Mouse (Mus musculus) heart, postnatal 36 days (tissue): ENCODE data around the gene Pbld1. TPM values are rescaled to one million over a fixed set of nuclear protein-coding genes. Genes with fewer than 3 reads are reported as not detected.
"Not testable (repeated sequence)": the region's sequence is repeated elsewhere in the genome, so short reads cannot be mapped to it uniquely, and the experiment has no call there.

Experiments
- DNase-seq, 2 experiments: peaks; one replicate each; pipeline ENCODE4 v3.0.0; 2021 to 2022
- intact Hi-C: fragments of 180-260 bp; cut with DNase I; formaldehyde crosslinking; loops from one replicate; pipeline ENCODE4 v1.15.1; 2025
- total RNA-seq, 2 experiments: library from RNA; stranded (reverse); gene quantifications; 2 replicates each; pipeline ENCODE4 v1.2.3; 2021

Gene Pbld1
- total RNA-seq, 2 experiments from 2014 or later = 1.8 to 2.3 TPM

DNA sequence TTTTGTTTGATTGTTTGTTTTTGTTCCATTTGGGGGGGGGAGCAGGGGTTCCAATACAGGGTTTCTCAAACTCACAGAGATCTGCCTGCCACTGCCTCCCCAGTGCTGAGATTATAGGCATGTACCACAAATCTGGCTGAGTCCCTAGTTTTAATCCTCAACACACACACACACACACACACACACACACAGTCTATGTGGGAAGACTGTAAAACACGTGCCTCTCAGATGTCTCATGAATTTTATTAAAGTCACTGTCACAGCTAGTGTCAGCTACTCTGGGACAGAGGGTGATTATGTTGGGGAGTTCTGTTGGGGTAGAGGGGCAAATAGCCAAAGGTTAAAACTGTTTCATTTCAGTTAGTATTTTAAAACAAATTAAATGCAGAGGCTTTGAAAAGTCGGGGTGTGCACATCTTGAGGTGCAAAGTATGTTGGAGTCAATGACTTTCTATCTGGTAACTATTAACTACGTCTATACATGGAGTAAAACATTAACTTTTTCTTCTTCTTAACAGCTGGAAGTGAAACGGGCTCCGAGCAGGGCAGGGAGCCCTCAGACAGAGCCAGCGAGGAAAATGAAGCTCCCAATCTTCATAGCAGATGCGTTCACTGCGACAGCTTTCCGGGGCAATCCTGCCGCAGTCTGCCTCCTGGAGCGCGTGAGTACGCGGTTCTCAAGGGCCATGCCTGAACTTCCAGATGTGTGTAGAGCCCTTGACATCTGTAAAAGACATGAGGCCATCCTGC, 21.2 kb upstream of the Pbld1 start:
- intact Hi-C loops = no loop called here
- no peak for DNase-seq

DNA sequence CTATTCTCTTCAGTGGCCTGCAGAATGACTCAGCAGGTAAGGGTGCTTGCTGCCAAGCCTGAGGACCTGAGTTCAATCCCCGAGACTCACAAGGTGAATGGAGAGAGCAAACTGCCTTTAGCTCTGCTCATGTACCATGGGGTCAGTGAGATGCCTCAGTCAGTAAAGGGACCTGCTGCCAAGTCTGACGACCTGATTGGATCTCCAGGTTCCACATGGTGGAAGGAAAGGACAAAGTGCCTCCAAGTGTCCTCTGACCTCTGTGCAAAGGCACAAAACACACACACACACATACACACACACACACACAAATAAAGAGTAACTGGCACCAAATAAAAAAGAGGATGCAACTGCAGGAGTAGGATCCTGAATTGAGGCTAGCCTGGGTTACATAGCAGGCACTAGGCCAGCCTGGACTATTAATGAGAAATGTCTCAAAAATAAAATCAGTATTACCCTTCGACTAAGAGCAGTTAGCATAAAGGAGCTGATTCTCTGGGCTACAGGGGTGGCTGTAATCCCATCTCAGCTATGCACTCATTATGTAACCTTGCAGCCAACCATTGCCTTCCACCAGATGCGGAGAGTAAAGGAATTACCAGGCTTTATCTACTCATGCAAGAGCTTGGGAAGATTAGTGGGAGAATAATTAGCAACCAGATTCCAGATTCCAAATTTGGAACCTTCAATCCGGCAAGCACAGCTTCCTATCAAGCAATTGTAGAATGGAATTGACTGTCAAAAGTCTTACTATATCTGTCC, 19.9 kb upstream of the Pbld1 start:
- intact Hi-C loops = no loop called here

DNA sequence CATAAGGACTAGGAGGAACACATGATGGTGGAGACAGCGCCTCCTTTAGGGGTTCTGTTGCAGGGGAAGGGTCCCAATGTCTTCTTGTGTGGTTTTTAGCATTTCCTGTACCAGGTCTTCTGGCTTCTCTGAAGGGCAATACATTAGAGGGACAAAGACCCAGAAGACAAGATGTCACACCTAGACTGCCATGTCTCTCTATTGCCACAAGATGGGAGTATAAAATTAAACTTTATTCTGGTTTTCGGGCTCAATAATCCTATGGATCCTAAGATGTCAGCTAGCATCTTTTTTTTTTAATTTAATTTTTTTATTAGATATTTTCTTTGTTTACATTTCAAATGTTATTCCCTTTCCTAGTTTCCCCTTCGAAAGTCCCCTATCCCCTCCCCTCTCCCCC, 16.8 kb upstream of the Pbld1 start:
- no peak for DNase-seq
- intact Hi-C loops = no loop called here

More for the DNA sequence above, 19.9 kb upstream of the Pbld1 start:
- no peak for DNase-seq

DNA sequence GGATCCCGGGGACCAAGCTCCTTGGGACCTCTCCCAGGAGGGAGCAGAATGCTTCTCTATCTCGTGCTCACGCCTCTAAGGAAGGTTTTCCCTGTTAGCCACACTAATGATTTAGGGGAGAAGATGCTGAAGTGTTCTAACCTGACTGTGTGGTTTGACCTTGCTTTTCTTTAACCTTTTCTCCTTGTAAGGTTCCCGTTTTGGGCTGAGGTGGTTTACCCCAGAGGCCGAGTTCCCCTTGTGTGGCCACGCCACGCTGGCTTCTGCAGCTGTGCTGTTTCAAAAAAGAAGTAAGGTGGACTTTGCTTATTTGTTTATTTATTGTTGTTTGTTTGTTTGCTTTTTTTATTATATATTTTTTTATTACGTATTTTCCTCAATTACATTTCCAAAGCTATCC, 12.2 kb upstream of the Pbld1 start:
- intact Hi-C loops = no loop called here
- no peak for DNase-seq

DNA sequence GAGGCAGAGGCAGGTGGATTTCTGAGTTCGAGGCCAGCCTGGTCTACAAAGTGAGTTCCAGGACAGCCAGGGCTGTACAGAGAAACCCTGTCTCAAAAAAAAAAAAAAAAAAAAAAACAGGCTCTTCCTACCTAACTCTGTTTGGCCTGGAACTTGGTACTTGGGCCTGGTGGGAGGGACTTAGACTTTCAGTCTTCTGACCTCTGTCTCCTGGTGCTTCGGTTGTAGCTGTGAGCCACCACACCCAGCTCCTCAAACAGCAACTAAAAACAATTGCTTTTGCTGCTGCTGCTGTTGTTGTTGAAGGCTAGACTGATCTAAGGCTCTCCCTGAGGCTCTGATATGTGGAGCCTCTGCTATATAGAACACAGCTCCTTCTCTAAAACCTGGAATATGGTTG, 10.9 kb upstream of the Pbld1 start:
- intact Hi-C loops = no loop called here
- DNase-seq = no peak

DNA sequence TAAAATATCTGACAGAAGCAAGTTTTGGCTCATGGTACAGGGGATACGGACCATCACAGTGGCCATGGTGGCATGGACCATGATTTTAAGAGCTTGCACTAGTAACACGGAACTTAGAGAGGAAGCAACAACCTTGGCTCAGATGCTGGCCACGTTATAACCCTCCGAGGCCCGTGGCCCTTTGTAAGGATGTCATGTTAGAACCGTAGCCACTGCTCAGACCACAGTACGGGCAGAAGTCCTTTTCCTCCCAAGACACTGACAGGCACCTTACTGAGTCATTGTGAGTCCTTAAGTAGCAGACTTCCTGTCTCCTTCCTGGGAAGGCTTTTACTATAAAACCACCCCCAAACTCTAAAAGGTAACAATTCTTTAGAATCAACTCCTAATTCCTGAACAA, 8.7 kb upstream of the Pbld1 start:
- intact Hi-C loops = no loop called here
- DNase-seq = no peak

DNA sequence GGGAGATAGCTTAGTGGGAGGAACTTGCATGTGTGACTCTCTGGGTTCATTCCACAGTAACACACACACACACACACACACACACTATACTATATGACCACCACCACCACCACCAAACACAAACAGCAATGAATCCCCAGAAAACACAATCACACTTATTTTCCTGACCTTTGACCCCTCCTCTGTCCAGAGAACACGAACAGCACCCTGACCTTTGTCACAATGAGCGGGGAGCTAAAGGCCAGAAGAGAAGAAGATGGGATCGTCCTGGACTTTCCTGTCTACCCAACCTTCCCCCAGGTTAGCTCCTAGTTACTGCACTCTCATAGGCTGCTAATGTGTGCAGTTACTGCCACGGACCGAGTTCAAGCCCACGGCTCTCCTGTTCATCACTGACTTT, 8.0 kb upstream of the Pbld1 start:
- intact Hi-C loops = no loop called here
- no peak for DNase-seq

DNA sequence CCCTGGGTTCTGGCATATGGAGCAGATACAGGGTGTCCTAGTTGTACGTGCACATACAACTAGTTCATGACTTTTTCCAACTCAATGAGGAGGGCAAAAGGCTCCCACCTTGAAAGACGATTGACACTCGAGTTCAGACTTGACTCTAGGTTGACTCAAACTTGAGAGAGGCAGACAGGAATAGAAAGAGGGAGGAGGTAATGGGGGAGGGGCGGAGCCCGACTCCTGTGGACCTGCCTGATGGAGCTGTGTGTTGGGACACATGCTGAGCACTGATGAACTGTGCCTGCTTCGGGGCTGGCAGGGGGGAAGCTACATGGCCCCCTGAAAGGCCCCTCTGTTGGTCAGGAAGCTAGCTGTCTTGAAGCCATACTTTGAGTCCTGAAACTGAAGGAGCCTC, 7.0 kb upstream of the Pbld1 start:
- intact Hi-C loops = no loop called here

DNA sequence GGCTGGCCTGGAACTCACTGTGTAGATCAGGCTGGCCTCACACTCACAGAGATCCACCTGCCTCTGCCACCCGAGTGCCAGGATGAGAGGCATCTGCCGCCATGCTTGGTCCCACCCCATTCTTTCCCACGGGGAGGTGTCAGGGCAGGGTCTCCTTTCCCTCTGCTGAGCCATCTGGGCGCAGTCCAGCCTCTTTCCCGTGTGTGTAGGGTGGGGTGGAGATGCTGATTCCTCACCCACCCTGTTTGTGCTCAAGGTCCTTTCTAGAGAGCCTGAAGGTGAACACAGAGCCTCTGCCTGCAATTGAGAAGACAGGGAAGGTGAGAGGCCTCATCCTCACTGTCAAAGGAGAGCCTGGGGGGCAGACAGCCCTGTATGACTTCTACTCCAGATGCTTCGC, 5.9 kb upstream of the Pbld1 start:
- DNase-seq, intact Hi-C loops: not testable (repeated sequence)

More for the DNA sequence above, 7.0 kb upstream of the Pbld1 start:
- no peak for DNase-seq

DNA sequence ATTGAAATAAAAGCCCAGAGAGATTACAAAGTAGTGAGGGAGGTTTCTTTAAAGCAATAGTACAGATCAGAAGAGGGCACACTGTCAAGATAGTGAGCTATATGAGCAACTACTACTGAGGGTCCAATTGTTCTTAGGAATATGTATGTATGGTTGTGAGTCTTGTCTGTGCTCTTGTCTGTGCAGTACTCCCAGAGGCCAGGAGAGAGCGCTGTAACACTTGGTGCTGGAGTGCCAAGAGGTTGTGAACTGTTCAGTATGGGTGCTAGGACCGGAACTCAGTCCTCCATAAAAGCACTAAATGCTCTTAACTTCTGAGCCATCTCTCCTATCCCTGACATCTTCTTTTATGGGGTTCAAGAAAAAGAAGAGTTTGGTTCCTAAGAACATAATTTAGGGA, 5.4 kb upstream of the Pbld1 start:
- intact Hi-C loops = no loop called here
- no peak for DNase-seq

DNA sequence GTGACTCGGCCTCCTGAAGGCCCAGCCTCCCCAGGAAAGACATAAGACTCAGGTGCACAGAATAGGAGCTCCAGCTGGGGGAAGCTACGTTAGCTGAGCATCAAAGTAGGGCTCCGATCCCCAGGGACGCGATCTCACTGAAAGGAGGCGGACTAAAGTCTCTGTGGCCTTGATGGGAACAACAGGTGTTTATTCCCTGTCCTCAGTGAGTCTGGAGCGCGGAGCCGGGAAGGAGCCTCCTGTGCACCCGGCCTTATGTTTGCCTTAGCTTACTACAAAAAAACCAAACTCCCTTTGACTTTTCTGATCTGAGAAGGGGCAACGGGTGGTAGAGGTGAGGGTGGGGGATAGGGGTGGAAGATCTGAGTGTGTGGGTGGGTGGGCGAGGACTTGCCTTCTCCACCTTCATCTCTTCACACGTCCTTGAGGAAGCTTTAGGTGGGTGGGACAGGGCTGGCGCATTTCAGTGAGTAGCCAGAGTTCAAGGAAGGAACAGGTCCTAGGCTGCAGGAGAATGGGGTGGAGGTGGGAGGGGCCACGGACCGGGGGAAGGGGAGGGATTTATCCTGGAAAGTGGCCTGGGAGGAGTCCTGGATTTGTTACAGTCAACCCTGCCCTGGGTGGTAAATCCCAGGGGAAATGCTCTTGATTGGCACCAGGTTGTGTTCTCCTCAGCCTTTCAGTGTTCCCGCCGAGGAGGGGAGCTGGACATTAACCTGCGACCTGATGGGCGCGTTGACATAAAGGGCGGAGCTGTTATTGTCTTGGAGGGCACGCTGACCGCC, 2.8 kb upstream of the Pbld1 start:
- intact Hi-C loops = no loop called here

DNA sequence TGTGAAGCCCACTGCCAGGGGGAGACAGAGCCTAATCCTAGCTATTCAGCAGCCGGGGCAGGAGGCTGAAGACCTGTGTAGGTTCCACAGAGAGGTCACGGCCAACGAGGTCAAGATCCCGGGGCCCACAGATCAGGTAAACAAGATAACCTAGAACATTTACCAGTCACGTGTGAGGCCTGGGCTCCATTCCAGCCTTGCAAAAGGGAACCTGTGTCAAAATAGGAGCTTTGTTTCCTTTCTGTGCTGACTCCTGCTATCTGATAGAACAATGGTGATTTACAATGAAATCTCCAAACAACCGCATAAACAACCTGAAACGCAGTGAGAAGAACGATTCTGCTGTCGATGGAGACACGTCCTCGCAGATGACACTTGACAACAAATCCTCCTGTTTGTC, 444 bp downstream of the Pbld1 start:
- intact Hi-C loops = no loop called here

More for the DNA sequence above, 2.8 kb upstream of the Pbld1 start:
- peak; percentile 24 to 35 for DNase-seq

DNA sequence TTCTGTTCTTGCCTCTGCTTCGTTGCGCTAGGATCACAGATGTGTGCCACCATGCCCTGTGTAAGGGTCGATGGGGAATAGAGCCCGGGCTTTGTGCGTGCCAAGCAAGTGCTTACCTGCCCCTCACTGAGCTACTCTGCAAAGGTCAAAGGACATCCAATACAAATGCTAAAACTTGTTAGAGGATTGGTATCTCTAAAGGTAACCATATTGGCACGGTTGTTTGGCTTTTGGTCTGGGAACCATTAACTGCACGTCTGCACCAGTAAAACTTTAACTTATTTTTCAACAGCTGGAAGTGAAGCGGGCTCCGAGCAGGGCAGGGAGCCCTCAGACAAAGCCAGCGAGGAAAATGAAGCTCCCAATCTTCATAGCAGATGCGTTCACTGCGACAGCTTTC, 1.3 kb downstream of the Pbld1 start:
- intact Hi-C loops = no loop called here

More for the DNA sequence above, 444 bp downstream of the Pbld1 start:
- DNase-seq = peak; percentile 40 to 42

DNA sequence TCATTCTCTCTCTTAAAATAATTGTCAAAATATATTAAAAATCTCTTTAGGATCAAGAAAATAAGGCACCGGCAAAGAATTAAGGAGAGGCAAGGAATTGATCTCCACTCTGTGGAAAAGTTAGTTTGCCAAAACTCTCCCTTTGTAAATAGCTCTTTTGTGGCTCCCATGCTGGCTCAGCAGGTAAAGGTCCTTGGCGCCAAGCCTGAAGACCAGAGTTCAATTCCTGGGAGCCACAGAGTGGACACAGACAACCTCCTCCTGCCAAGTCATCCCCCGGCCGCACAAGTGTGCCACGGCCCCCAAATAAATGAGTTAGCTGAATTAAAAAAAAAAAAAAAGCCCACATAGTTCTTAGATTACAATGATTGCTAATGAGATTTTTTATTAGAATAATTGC, 2.7 kb downstream of the Pbld1 start:
- intact Hi-C loops = no loop called here
- DNase-seq = no peak

More for the DNA sequence above, 1.3 kb downstream of the Pbld1 start:
- no peak for DNase-seq

DNA sequence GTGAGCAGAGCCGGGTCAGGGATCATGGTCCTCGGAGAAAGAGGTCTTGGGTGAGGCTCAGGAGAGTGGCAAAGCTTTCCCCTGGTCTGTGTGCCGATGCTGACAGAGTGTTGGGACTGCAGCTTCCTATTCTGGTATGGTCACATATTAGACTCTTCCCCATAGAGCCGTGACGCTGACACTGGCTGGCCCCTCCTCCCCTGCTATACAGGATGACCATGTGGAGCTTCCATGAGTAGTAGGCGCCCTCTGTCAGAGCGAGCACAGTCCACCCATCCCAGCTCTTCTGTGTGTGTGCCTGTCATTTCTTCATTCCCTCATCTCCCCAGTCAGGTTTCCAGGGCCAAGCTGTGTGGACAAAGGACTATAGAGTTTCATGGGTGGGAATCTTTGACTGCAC, 3.4 kb downstream of the Pbld1 start:
- no peak for DNase-seq
- intact Hi-C loops = no loop called here

DNA sequence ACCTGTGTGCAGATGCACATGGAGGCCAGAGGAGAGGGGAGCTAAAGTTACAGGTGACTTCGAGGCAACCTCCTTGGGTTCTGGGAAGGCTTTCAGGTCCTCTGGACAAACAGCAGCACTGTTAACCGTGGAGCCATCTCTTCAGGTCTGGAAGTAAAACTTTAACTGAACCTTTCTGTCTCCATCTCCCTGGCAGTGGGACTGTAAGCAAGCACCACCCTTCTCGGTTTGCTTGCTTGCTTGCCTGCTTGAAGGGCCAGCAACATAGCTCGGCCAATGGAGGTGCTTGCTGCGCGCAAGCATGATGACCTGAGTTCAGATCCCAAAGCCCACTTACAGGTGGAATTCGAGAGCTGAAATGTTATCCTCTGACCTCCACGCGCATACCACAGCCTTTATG, 4.6 kb downstream of the Pbld1 start:
- no peak for DNase-seq

DNA sequence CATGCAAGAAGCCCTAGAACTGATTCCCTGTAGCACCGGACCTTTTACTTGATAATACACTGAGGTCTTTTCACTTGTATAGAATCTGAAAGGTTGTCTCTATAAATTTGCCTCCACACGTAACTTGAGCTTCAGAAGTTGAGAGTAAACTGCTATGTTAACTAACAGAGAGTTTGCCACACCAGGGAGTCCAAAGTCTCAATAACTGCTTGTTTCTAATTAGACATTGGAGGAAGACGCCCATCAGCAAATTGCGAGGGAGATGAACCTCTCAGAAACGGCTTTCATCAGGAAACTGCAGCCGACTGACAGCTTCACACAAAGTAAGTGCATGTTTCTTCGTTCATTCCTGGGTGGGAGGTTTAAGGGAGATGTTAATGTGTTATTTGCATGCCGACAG, 5.6 kb downstream of the Pbld1 start:
- intact Hi-C loops = loop anchor here (2.0 to 5.0 kb wide), 4 partner anchors 21 to 253 kb away; partner anchors contain the start of genes Hnrnph3 and Pbld2
- DNase-seq = no peak

More for the DNA sequence above, 4.6 kb downstream of the Pbld1 start:
- intact Hi-C loops = loop anchor here (2.0 kb wide), 2 partner anchors 20 to 40 kb away; partner anchors contain the start of genes Hnrnph3 and Pbld2

DNA sequence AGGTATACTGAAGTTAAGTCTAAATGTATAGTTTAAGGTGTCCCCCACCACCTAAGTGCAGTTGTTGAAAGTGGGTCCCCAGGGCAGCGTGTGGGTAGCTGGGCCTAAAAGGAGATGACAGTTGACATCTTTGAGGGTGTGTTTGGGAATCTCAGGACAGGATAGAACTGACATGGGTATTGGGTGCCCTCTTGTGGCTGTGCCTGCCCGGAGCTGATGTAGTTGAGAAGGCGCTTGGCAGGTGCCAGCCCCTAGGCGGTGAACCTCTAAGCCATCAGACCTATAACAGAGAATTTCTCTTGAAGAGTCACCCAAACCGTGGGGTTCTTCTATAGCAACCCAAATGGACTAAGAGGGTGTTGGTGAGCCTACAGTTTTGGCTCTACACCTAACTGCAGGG, 6.0 kb downstream of the Pbld1 start:
- intact Hi-C loops = loop anchor here (2.0 to 5.0 kb wide), 5 partner anchors 21 to 254 kb away; partner anchors contain the start of genes Hnrnph3 and Pbld2
- peak; percentile 73 to 78 for DNase-seq

DNA sequence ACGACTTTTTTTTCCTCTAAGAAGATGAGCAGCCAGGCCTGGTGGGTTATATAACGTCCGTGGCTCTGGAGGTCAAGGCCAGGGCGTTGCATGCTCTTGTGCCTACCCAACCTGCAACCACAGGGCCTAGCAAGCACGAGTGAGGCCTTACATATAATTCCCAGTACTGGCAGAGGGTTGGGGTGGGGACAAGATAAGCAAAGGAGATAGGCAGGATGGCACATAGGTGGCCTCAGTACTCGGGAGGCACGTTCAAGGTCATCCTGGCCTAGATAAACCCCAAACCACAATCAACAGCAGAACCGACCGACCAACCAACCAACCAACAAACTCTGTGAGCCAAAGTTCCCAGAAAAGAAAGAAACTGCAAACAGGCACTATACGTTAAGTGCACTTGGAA, 26.3 kb downstream of the Pbld1 start:
- intact Hi-C loops = no loop called here
- DNase-seq = no peak

DNA sequence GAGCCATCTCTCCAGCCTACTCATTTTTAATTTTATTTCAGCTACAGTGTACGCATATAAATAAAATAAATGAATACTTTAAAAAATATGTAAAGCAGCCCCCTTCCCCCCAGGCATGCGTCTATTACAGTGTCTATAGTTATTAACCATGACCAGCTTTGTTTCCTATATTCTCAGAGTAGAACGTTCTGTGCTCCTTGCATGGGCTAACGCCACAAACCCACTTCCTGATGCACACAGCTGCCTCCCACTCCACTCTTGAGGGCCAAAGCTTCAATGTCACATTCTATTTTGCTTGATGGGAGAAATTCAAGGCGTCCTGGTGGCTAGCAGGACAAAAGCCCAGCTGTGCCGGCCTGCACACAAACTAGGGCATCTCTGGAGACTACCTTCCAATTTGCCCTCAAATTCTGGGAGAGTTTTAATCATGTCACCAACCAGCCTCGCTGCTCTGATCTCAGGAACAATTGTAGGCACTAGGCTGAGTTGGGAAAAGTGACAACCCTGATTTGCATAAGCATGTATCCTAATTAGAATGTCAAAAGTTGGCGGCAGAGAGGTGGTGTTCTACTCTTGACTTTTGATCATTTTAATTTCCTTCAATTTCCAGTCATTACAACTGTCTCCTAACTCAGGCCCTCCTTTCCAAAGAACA, 29.3 kb downstream of the Pbld1 start:
- intact Hi-C loops = no loop called here
- no peak for DNase-seq
